Mouse (Mus musculus) spleen, adult 18-20 months (tissue): ENCODE results near the gene Nr3c2.

Source experiments
- DNase-seq, 2 experiments: peaks; one replicate each; pipeline ENCODE4 v3.0.0; 2022; ENCODE audit warnings: mixed read lengths in 2 of 2

Nr3c2 gene

DNA sequence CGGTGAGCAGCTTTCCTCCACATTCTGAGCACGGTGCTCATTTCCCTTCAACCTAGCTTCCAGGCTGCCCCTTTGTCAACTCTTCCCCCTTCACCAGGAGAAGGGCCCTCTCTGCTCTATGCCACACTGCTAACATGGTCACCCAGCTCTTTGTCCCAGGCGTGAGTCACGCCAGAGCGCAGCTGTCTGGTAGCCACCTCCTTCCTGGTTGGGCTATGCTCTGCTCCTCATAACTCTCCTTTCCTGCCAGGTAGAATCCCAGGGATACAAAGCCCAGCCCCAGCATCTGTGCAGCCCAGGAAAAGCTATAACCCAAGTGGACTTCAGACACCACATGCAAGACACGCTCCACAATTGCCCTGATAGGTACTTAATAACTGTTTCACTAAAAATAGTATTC is 362.0 kb downstream of the Nr3c2 start:
- DNase-seq: no peak

DNA sequence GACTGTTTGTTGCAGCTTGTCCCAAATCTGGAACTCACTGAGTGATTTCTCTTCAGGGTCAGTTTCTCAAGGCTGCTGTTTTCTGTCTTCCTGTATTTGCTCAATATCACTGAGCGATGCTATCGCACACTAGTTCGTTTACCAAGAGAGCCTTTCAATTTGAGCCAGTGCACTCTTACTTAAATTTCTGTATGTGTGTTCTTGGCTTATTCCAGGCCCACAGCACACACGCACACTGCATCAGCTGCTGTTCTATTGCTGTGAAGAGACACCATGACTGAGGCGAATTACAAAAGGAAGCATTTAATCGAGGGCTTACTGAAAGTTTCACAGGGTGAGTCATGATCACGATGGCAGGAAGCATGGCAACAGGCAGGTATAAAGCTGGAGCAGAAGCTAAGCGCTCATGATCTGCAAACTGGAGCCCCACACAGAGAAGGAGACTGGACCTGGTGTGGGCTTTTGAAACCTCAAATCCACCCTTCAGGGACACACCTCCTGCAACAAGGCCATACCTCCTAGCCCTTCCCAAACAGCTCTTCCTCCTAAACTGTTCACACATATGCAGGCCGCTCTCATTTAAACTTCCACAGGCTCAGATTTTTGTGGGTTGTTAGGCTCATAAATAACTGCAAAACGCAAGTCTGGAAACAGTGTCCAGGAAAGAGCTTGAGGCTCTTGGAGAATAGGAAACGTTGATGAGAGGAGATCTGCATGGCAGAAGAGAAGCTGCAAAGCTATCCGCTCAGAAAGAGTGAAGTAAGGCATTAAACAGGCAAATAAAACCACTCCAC is 363.2 kb downstream of the Nr3c2 start:
- DNase-seq: no peak

DNA sequence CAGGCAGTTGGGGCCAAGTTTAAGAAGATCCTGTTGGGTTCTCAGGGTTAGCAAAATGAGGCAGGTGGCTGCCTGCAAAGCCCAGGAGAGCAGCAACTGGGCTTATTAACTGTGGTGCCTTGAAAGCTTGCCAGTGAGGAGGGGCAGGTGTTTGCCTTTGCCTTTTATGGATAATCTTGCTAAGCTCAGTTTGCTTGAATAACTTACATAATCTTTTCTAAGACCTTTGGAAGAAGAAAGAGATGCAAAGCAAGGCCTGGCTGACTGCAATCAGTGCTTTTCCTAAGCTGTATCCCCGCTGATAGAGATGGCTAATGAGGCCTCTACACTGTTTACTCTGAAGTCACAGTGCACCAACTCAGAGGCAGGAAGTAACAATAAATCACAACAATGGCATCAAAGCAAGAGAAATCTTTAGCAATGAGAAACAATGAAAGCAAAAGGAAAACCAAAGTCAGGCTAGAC is 368.7 kb downstream of the Nr3c2 start:
- no peak for DNase-seq

DNA sequence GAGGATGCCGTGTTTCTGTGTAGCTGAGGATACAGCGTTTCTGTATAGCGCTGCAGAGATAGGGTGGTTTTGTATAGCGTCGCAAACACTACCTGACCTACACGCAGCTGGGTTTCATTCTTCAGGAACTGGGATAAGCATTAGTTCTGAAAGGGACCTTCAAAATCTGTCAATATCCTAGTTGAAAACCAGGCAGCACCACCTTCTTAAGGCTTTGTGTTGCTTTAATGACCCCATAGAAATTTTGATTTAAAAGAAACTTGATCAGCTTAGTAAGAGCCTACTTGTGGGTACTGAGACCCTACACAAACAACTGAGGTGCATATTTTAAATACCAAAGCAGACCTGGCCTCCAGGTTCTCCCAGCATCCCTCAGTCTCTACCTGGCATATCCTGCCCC is 372.9 kb downstream of the Nr3c2 start:
- DNase-seq: no peak

DNA sequence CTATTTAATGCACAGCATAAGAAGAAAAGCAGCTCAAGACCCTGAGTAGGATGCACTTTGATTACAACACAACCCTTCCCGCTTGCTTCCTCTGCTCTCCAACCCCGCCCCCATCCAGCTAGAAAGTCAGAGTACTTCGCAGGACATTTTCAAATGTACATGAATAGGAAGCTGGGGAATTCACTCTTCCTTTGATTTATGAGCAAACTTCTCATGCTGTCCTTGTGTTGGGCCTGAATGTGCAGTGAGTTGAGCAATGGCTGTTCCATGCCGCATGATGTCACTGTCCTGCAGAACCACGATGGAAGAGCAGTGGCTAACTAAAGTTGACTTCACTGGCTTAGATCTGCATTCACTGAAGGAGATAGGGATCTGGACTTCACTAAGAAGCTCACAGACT is 376.3 kb downstream of the Nr3c2 start:
- no peak for DNase-seq

DNA sequence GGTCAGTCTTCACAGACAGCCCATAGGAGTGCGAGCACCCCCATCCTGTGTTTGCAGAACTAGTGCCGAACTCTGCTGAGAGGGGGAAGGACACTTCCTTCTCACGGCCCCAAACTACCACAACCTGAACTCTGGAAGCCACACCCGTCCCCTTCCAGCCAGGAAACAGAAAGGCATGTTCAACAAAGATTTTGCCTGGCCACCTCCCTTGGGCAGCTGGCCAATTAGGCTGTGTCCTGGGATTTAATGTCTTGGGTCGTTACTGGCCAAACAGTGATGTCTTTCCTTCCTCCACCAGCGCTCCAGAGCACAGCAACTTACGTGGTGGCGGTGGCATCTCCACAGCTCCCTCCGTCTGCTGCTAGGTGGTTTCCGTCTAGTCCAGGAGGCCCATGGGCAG is 377.6 kb downstream of the Nr3c2 start:
- DNase-seq: no peak

DNA sequence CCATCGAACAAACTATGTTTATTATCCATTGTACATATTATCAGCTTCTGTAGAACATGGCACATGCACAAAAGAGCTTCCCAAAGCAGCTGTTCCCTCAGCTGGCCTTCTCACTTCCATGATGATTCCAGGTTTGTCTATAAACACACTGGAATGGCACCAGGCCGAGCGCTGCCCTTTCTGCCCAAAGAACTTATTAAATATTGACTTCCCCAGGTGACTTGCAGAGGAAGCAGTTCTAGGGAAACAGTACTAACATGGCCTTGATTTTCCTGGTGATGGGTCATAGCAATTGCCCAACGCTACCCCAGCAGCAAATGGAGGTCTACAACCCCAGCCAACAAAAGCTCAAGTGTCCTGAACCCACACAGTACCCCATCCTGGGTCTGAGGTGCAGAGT is 379.0 kb downstream of the Nr3c2 start:
- DNase-seq: no peak

DNA sequence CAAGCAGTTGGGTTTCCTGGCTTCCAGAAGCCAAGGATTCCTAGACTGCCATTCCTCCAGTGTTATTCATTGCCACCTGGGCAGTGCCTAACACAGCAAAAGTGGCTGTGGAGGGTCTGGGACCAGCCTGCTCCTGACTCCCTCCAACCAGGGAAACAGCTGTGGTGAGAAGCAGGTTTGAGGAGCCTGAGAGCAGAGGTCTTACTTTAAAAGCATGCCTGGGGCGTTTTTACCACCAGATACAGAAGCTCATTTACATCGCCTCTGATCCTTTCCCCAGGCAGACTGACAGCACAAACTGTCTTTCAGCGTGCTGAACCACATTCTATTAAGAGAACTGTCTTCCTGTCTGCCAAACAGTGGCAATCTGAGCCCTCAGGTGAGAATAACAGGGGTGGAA is 380.7 kb downstream of the Nr3c2 start:
- DNase-seq: no peak

DNA sequence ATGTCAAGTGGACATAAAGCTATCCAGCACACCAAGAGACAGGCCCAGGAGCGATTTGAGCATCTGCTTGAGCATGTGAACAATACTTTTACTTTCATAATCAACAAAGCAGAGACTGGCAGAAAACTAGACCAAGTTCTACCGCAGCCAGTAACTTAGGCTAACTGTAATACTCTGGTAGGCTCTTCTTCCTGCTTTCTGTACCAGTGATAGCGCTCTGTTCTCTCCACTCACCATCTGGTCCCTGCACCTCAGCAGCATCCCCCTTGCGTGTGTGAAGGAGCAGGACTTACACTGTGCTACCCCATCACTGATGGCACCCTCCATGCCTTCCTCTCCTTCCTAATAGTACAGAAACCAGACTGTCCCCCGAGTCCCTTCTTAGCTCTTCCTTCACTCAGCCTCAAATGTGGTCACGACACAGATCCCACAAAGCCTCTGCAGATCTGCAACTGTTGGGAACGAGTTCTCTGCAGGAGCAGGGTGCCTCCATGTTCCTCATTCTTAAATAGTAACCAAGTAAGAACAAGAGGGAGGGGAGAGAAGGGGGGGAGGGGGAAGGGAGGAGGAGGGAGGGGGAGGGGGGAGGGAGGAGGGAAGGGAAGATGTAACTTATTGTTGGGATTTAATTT is 383.5 kb downstream of the Nr3c2 start:
- DNase-seq: no peak

DNA sequence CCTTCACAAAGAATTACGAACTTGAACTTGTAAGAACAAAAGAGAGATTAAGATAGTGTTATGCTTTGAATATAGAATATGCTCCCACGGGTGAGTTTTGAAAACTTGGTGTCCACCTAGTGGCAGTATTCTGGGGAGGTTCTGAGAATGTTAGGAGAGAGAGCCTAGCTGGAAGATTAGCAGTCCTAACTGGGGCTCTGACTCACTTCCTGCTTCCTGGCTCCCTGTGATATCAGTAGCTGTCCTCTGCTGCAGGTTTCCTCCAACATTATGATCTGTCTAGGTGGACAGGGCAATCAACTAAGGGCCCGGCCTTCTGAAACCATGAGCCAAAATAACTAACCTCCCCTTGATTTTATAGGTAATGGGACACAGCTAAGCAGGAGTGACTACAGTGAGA is 385.2 kb downstream of the Nr3c2 start:
- DNase-seq: no peak

DNA sequence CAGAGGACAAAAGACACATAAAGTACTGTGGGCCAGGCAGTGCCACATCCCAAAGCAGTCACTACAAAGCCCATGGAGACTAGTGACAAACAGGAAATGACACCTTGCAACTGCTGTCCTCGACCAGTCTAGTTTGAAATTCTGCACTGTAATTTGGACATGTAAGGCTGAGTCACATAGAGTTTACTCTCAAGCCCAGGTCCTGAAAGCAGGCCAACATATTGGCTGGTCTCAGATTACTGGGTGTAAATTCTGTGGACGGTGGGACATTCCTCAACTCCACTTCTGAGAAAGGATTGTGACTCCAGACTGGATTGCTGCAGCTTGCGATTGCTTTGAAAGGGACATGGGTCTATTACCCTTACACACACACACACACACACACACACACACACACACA is 388.8 kb downstream of the Nr3c2 start:
- DNase-seq: no peak

DNA sequence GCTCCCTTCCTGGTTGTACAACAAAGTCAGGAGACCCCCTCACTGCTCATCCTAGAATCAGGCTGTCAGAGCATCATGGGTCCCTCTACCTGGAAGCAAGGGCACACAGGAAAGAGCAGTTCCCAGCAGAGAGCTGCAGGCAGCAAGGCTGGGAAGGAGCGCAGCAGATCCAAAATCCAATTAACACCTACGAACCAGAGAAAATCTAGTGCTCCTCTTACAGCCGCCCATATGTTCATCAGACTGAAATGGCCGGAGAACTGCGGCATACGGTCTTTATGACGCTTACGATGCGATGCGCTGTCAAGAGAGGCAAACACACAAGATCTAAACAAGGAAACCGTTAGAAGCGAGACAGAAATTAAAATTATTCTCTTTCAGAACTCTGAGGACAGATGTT is 389.2 kb downstream of the Nr3c2 start:
- no peak for DNase-seq

DNA sequence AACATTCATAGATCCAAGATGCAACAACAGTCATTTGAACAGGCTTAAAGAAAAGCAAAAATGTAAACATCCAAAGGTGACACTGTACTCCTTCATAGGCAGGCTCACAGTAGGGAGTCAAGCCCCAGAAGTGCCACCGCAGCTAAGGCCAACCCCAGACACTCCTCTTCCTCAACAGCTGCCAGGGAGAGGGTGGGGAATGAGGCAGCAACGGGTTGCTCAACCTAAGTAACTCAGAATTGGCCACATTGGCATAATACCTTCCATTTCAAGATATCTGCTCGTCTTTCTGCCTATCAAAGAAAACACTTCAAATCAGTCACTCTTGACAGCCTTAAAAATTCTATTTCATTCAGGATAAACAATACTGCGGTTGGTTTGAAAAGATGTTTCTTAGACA is 392.9 kb downstream of the Nr3c2 start:
- no peak for DNase-seq

DNA sequence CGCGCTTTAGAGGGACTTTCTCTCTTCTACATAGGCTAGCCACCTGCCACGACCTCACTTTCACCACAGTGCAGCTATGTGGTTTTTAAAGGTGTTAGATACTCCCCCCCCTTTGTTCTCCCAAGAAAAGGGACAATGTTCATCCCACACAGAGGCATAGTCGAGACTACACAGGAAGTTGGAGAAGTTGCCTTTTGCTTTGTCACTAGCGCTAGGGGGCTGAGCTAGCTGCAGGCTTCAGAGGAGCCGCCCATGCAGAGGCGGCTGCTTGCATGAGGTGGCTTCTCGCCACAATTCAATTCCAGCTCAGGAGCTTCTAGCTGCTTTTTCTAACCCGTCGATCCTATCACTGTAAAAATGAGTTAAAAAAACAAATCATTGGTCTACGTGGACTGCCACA is 393.4 kb downstream of the Nr3c2 start:
- DNase-seq: no peak

DNA sequence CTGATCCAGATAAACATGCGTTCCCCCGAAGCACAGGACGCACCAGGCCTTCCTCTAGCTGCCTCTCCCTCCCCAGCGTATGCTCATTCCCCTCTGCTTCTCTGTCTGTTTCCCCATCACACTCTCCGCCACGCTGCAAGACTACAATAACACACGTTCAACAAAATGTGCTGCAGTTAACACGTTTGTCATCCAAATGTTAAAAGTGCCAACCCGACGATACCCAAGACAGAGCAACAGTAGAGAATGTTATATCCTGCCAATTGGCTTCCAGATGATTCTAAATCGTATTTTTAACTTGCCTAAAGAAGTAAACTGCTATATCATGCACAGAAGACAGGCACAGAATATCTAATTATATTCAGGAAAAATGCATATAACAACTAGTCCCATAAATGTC is 395.4 kb downstream of the Nr3c2 start:
- no peak for DNase-seq
